Mouse (Mus musculus): ENCODE data around the gene Taok2. TPM values are rescaled to one million over a fixed set of nuclear protein-coding genes. Genes with fewer than 3 reads are reported as not detected.
"Not testable (repeated sequence)": the region's sequence is repeated elsewhere in the genome, so short reads cannot be mapped to it uniquely, and the experiment has no call there.

Taok2 gene
- polyA plus RNA-seq, 1 experiment from 2014 or later: 29.1 TPM

GRCm38 (mm10) chr7:126919973-126920372 lies 35.5 kb upstream of the Taok2 start:
- Histone ChIP-seq H3K9me3 (ENCODE audit: control insufficient read depth, low read length) (no peaks in the 10 kb centered on the region), H3K4me3 (ENCODE audit: low read depth, low read length) (no peak overlapping the region), H3K4me1 (ENCODE audit: control insufficient read depth, insufficient read depth, low read length) (0 out of 2 replicates have a peak, but pooled peaks cover 4% of the 10 kb centered on the region), H3K27me3 (replicated peaks; ENCODE audit: control insufficient read depth, insufficient read depth, low read length) (no peaks in the 10 kb centered on the region), H3K36me3 (ENCODE audit: control insufficient read depth, insufficient read depth, low read length) (no peaks in the 10 kb centered on the region), H3K4me2 (ENCODE audit: low read depth, low read length) (no peak overlapping the region), H3K9ac (ENCODE audit: low read depth, low read length) (no peak overlapping the region), H3K27ac (replicated peaks; ENCODE audit: low read depth, low read length) (no peak overlapping the region)
- 77% methylated on average over 4 of the region's 4 CpGs for WGBS
- no peak for DNase-seq (ENCODE audit: low spot score)
- no peak for ATAC-seq (ENCODE audit: low read depth)

GRCm38 (mm10) chr7:126918356-126918755 lies 33.9 kb upstream of the Taok2 start:
- not testable (repeated sequence) for H3K27me3 ChIP-seq (replicated peaks; ENCODE audit: control insufficient read depth, insufficient read depth, low read length); H3K4me2 ChIP-seq (ENCODE audit: low read depth, low read length); H3K9ac ChIP-seq (ENCODE audit: low read depth, low read length); H3K27ac ChIP-seq (replicated peaks; ENCODE audit: low read depth, low read length); H3K9me3 ChIP-seq (ENCODE audit: control insufficient read depth, low read length); H3K36me3 ChIP-seq (ENCODE audit: control insufficient read depth, insufficient read depth, low read length); H3K4me1 ChIP-seq (ENCODE audit: control insufficient read depth, insufficient read depth, low read length); ATAC-seq (ENCODE audit: low read depth); H3K4me3 ChIP-seq (ENCODE audit: low read depth, low read length); DNase-seq (ENCODE audit: low spot score)
- 32% methylated on average over 4 of the region's 4 CpGs for WGBS

GRCm38 (mm10) chr7:126914844-126915243 lies 30.3 kb upstream of the Taok2 start:
- 71% methylated on average over 3 of the region's 3 CpGs for WGBS
- Histone ChIP-seq H3K4me3 (ENCODE audit: low read depth, low read length) (no peak overlapping the region), H3K9me3 (ENCODE audit: control insufficient read depth, low read length) (no peaks in the 10 kb centered on the region), H3K4me2 (ENCODE audit: low read depth, low read length) (no peak overlapping the region), H3K9ac (ENCODE audit: low read depth, low read length) (no peak overlapping the region), H3K27ac (replicated peaks; ENCODE audit: low read depth, low read length) (no peak overlapping the region), H3K4me1 (ENCODE audit: control insufficient read depth, insufficient read depth, low read length) (no peaks in the 10 kb centered on the region), H3K27me3 (replicated peaks; ENCODE audit: control insufficient read depth, insufficient read depth, low read length) (no peaks in the 10 kb centered on the region), H3K36me3 (ENCODE audit: control insufficient read depth, insufficient read depth, low read length) (no peaks in the 10 kb centered on the region)
- DNase-seq (ENCODE audit: low spot score): no peak
- ATAC-seq (ENCODE audit: low read depth): no peak

GRCm38 (mm10) chr7:126905590-126905989 lies 21.1 kb upstream of the Taok2 start:
- no peak overlapping the region for H3K4me3 ChIP-seq (ENCODE audit: low read depth, low read length)
- no peak overlapping the region for H3K9ac ChIP-seq (ENCODE audit: low read depth, low read length)
- no peaks in the 10 kb centered on the region for H3K36me3 ChIP-seq (ENCODE audit: control insufficient read depth, insufficient read depth, low read length)
- H3K9me3 ChIP-seq (ENCODE audit: control insufficient read depth, low read length): no peaks in the 10 kb centered on the region
- no peak overlapping the region for H3K4me2 ChIP-seq (ENCODE audit: low read depth, low read length)
- 80% methylated on average over 3 of the region's 3 CpGs for WGBS
- H3K27ac ChIP-seq (replicated peaks; ENCODE audit: low read depth, low read length): no peak overlapping the region
- no peaks in the 10 kb centered on the region for H3K27me3 ChIP-seq (replicated peaks; ENCODE audit: control insufficient read depth, insufficient read depth, low read length)
- no peak for DNase-seq (ENCODE audit: low spot score)
- no peaks in the 10 kb centered on the region for H3K4me1 ChIP-seq (ENCODE audit: control insufficient read depth, insufficient read depth, low read length)
- no peak for ATAC-seq (ENCODE audit: low read depth)

- not testable (repeated sequence) for ATAC-seq (ENCODE audit: low read depth); H3K9me3 ChIP-seq (ENCODE audit: control insufficient read depth, low read length)
- 91% methylated on average over 7 of the region's 9 CpGs for WGBS
Measured at GRCm38 (mm10) chr7:126899781-126900180, 15.3 kb upstream of the Taok2 start.

GRCm38 (mm10) chr7:126898102-126898990 lies 13.8 kb upstream of the Taok2 start:
- H3K9me3 ChIP-seq (ENCODE audit: control insufficient read depth, low read length): no peaks in the 10 kb centered on the region
- H3K9ac ChIP-seq (ENCODE audit: low read depth, low read length): peak overlapping the region; percentile 72
- H3K36me3 ChIP-seq (ENCODE audit: control insufficient read depth, insufficient read depth, low read length): no peaks in the 10 kb centered on the region
- DNase-seq (ENCODE audit: low spot score) (peak; percentile 94), ATAC-seq (ENCODE audit: low read depth) (peak; percentile 96)
- H3K4me2 ChIP-seq (ENCODE audit: low read depth, low read length): peak overlapping the region; percentile 74
- H3K27me3 ChIP-seq (replicated peaks; ENCODE audit: control insufficient read depth, insufficient read depth, low read length): no peaks in the 10 kb centered on the region
- H3K4me1 ChIP-seq (ENCODE audit: control insufficient read depth, insufficient read depth, low read length): peaks cover 10% of the 10 kb centered on the region; the same call in 1 of the 2 replicates
- peak overlapping the region; percentile 56 for H3K4me3 ChIP-seq (ENCODE audit: low read depth, low read length)
- H3K27ac ChIP-seq (replicated peaks; ENCODE audit: low read depth, low read length): peak overlapping the region; percentile 58; the same call in 1 of the 2 replicates
- WGBS: 11% methylated on average over 36 of the region's 37 CpGs

More at GRCm38 (mm10) chr7:126899781-126900180, 15.3 kb upstream of the Taok2 start:
- not testable (repeated sequence) for H3K4me1 ChIP-seq (ENCODE audit: control insufficient read depth, insufficient read depth, low read length); H3K27ac ChIP-seq (replicated peaks; ENCODE audit: low read depth, low read length); DNase-seq (ENCODE audit: low spot score); H3K36me3 ChIP-seq (ENCODE audit: control insufficient read depth, insufficient read depth, low read length); H3K27me3 ChIP-seq (replicated peaks; ENCODE audit: control insufficient read depth, insufficient read depth, low read length); H3K9ac ChIP-seq (ENCODE audit: low read depth, low read length); H3K4me3 ChIP-seq (ENCODE audit: low read depth, low read length); H3K4me2 ChIP-seq (ENCODE audit: low read depth, low read length)

GRCm38 (mm10) chr7:126897390-126898101 lies 13.0 kb upstream of the Taok2 start:
- ATAC-seq (ENCODE audit: low read depth) (peak; percentile 38; the same call in 1 of the 2 replicates), DNase-seq (ENCODE audit: low spot score) (peak; percentile 35)
- H3K9ac ChIP-seq (ENCODE audit: low read depth, low read length): peak overlapping the region; percentile 72
- peaks cover 10% of the 10 kb centered on the region; the same call in 1 of the 2 replicates for H3K4me1 ChIP-seq (ENCODE audit: control insufficient read depth, insufficient read depth, low read length)
- peak overlapping the region; percentile 56 for H3K4me3 ChIP-seq (ENCODE audit: low read depth, low read length)
- 27% methylated on average over 11 of the region's 16 CpGs for WGBS
- H3K36me3 ChIP-seq (ENCODE audit: control insufficient read depth, insufficient read depth, low read length): no peaks in the 10 kb centered on the region
- H3K27me3 ChIP-seq (replicated peaks; ENCODE audit: control insufficient read depth, insufficient read depth, low read length): no peaks in the 10 kb centered on the region
- H3K9me3 ChIP-seq (ENCODE audit: control insufficient read depth, low read length): no peaks in the 10 kb centered on the region
- peak overlapping the region; percentile 58; the same call in 1 of the 2 replicates for H3K27ac ChIP-seq (replicated peaks; ENCODE audit: low read depth, low read length)
- peak overlapping the region; percentile 74 for H3K4me2 ChIP-seq (ENCODE audit: low read depth, low read length)

GRCm38 (mm10) chr7:126896912-126897311 lies 12.4 kb upstream of the Taok2 start:
- H3K4me1 ChIP-seq (ENCODE audit: control insufficient read depth, insufficient read depth, low read length): peaks cover 10% of the 10 kb centered on the region; the same call in 1 of the 2 replicates
- no peak overlapping the region for H3K4me3 ChIP-seq (ENCODE audit: low read depth, low read length)
- ATAC-seq (ENCODE audit: low read depth) (no peak), DNase-seq (ENCODE audit: low spot score) (no peak)
- WGBS: 73% methylated on average over 5 of the region's 5 CpGs
- no peaks in the 10 kb centered on the region for H3K9me3 ChIP-seq (ENCODE audit: control insufficient read depth, low read length)
- H3K27me3 ChIP-seq (replicated peaks; ENCODE audit: control insufficient read depth, insufficient read depth, low read length): no peaks in the 10 kb centered on the region
- H3K27ac ChIP-seq (replicated peaks; ENCODE audit: low read depth, low read length): no peak overlapping the region; the same call in 1 of the 2 replicates
- H3K4me2 ChIP-seq (ENCODE audit: low read depth, low read length): peak overlapping the region; percentile 74
- H3K36me3 ChIP-seq (ENCODE audit: control insufficient read depth, insufficient read depth, low read length): peaks cover under 1% of the 10 kb centered on the region; the same call in 1 of the 2 replicates
- H3K9ac ChIP-seq (ENCODE audit: low read depth, low read length): no peak overlapping the region; the same call in 1 of the 2 replicates

All from embryonic facial prominence, embryonic 14.5 days (tissue).